Mouse (Mus musculus): Measurements from ENCODE around the gene Pcsk7. TPM values are rescaled to one million over a fixed set of nuclear protein-coding genes. Genes with fewer than 3 reads are reported as not detected.

The Pcsk7 gene
- total and polyA plus RNA-seq, 2 experiments, result 27.7 to 29.3 TPM

DNA sequence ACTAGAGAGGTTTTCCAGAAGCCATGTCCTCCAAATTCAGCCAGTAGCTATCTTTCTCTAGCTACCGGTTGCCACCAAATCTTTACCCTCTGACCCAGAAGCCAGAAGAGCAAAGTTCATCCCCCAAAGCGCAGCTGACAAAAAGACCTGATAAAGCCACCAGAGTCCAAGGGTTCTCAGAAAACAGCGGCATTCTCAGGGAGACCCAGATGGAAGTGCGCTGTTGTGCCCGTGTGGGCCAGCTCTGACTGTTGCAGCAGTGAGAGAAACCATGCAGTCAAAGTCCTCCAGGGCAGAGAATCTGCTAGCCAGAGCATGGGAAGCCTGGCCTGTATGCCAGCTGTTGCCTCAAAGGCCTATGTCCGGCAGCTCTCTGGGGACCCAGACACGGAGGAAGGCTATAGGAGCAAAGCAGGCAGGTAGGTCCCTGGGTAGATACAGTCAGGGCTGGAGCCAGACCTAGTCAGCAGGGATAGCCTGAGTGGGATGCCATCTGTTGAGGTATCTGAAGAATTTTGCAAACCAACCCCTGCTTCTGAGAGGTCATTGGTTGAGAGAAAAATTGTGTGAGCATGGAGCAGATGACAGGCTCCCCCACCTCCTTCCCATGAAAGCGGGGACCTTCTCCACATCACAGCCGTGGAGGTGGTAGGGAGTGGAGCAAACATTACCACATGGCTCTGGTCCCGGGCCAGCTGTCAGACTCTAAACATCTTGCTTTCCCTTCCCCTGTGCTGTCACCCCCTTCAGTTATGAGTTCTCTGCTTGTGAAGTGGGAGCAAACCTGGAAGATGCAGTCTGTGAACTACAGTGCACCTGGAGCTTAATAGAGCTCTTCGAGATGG, 26.5 kb downstream of the Pcsk7 start:
- H3K4me1 ChIP-seq (ENCODE audit: control insufficient read depth, insufficient read depth, low read length), result peaks cover 28% of the 10 kb centered on the region
- peak overlapping the region; percentile 71 for H3K9ac ChIP-seq (ENCODE audit: low read depth, low read length)
- peak; percentile 98 for DNase-seq (ENCODE audit: extremely low read depth, low read depth, low spot score)
- peaks cover 15% of the 10 kb centered on the region; the same call in 1 of the 2 replicates for H3K36me3 ChIP-seq (ENCODE audit: control insufficient read depth, insufficient read depth, low read length)
- TF ChIP-seq CTCF (IDR thresholded peaks at IDR 0.05; ENCODE audit: low read depth, low read length), result no peak
- TF ChIP-seq POLR2A (IDR thresholded peaks at IDR 0.05; ENCODE audit: extremely low read depth, insufficient read depth, low read length), result peak; percentile 41; the same call in 1 of the 2 replicates
- 14% methylated on average over 11 of the region's 11 CpGs for WGBS
- H3K27me3 ChIP-seq (ENCODE audit: control insufficient read depth, insufficient read depth, low read length), result no peaks in the 10 kb centered on the region
- peak overlapping the region; percentile 21; the same call in 1 of the 2 replicates for H3K4me3 ChIP-seq (ENCODE audit: insufficient read depth, low read depth, low read length)
- no peaks in the 10 kb centered on the region for H3K79me2 ChIP-seq (ENCODE audit: control insufficient read depth, insufficient read depth, low read length)
- peak overlapping the region; percentile 98 for H3K27ac ChIP-seq (replicated peaks; ENCODE audit: insufficient read depth, low read depth, low read length)

- H3K4me1 ChIP-seq (ENCODE audit: control insufficient read depth, insufficient read depth, low read length), result peaks cover 29% of the 10 kb centered on the region
These were observed 29.4 kb downstream of the Pcsk7 start, which contains the start of gene Tagln for GRCm38 (mm10) chr9:45935628-45936210. Tagln (minus strand) TSS chr9:45936058.

GRCm38 (mm10) chr9:45936883-45937282, 30.6 kb downstream of the Pcsk7 start:
- WGBS, result 6% methylated on average over 3 of the region's 3 CpGs
- Histone ChIP-seq H3K27me3 (ENCODE audit: control insufficient read depth, insufficient read depth, low read length) (no peaks in the 10 kb centered on the region), H3K9ac (ENCODE audit: low read depth, low read length) (no peak overlapping the region), H3K4me1 (ENCODE audit: control insufficient read depth, insufficient read depth, low read length) (peaks cover 18% of the 10 kb centered on the region), H3K27ac (replicated peaks; ENCODE audit: insufficient read depth, low read depth, low read length) (peak overlapping the region; percentile 7), H3K36me3 (ENCODE audit: control insufficient read depth, insufficient read depth, low read length) (peaks cover 11% of the 10 kb centered on the region; the same call in 1 of the 2 replicates), H3K79me2 (ENCODE audit: control insufficient read depth, insufficient read depth, low read length) (no peaks in the 10 kb centered on the region), H3K4me3 (ENCODE audit: insufficient read depth, low read depth, low read length) (no peak overlapping the region)
- DNase-seq (ENCODE audit: extremely low read depth, low read depth, low spot score), result peak; percentile 76
- TF ChIP-seq CTCF (IDR thresholded peaks at IDR 0.05; ENCODE audit: low read depth, low read length), result peak; percentile 83
- TF ChIP-seq POLR2A (IDR thresholded peaks at IDR 0.05; ENCODE audit: extremely low read depth, insufficient read depth, low read length), result no peak

More at GRCm38 (mm10) chr9:45935628-45936210, 29.4 kb downstream of the Pcsk7 start, which contains the start of gene Tagln:
- no peak for TF ChIP-seq POLR2A (IDR thresholded peaks at IDR 0.05; ENCODE audit: extremely low read depth, insufficient read depth, low read length)
- TF ChIP-seq CTCF (IDR thresholded peaks at IDR 0.05; ENCODE audit: low read depth, low read length), result no peak
- Histone ChIP-seq H3K4me3 (ENCODE audit: insufficient read depth, low read depth, low read length) (peak within 1 kb of the TSS; percentile 17; the same call in 1 of the 2 replicates), H3K36me3 (ENCODE audit: control insufficient read depth, insufficient read depth, low read length) (peaks cover 5% of the 10 kb centered on the region; the same call in 1 of the 2 replicates), H3K79me2 (ENCODE audit: control insufficient read depth, insufficient read depth, low read length) (no peaks in the 10 kb centered on the region), H3K9ac (ENCODE audit: low read depth, low read length) (no peak within 1 kb of the TSS; the same call in 1 of the 2 replicates), H3K27ac (replicated peaks; ENCODE audit: insufficient read depth, low read depth, low read length) (peak within 1 kb of the TSS; percentile 10), H3K27me3 (ENCODE audit: control insufficient read depth, insufficient read depth, low read length) (no peaks in the 10 kb centered on the region)
- no peak for DNase-seq (ENCODE audit: extremely low read depth, low read depth, low spot score)
- WGBS, result 64% methylated on average over 21 of the region's 21 CpGs

- no peak overlapping the region for H3K9ac ChIP-seq (ENCODE audit: low read depth, low read length)
- no peak overlapping the region for H3K4me3 ChIP-seq (ENCODE audit: insufficient read depth, low read depth, low read length)
- WGBS, result 18% methylated on average over 8 of the region's 8 CpGs
- TF ChIP-seq POLR2A (IDR thresholded peaks at IDR 0.05; ENCODE audit: extremely low read depth, insufficient read depth, low read length) (0 out of 2 replicates have a peak, but pooled peaks have one; percentile 11), CTCF (IDR thresholded peaks at IDR 0.05; ENCODE audit: low read depth, low read length) (no peak)
- H3K79me2 ChIP-seq (ENCODE audit: control insufficient read depth, insufficient read depth, low read length), result no peaks in the 10 kb centered on the region
- H3K4me1 ChIP-seq (ENCODE audit: control insufficient read depth, insufficient read depth, low read length), result peaks cover 11% of the 10 kb centered on the region
- peaks cover 15% of the 10 kb centered on the region; the same call in 1 of the 2 replicates for H3K36me3 ChIP-seq (ENCODE audit: control insufficient read depth, insufficient read depth, low read length)
- DNase-seq (ENCODE audit: extremely low read depth, low read depth, low spot score), result peak; percentile 79
- H3K27ac ChIP-seq (replicated peaks; ENCODE audit: insufficient read depth, low read depth, low read length), result peak overlapping the region; percentile 13
- no peaks in the 10 kb centered on the region for H3K27me3 ChIP-seq (ENCODE audit: control insufficient read depth, insufficient read depth, low read length)
These were observed 31.8 kb downstream of the Pcsk7 start for GRCm38 (mm10) chr9:45938088-45938487.

GRCm38 (mm10) chr9:45938952-45939637, 32.8 kb downstream of the Pcsk7 start:
- Histone ChIP-seq H3K4me3 (ENCODE audit: insufficient read depth, low read depth, low read length) (no peak overlapping the region), H3K36me3 (ENCODE audit: control insufficient read depth, insufficient read depth, low read length) (peaks cover 18% of the 10 kb centered on the region; the same call in 1 of the 2 replicates), H3K9ac (ENCODE audit: low read depth, low read length) (no peak overlapping the region), H3K79me2 (ENCODE audit: control insufficient read depth, insufficient read depth, low read length) (no peaks in the 10 kb centered on the region), H3K4me1 (ENCODE audit: control insufficient read depth, insufficient read depth, low read length) (peaks cover 8% of the 10 kb centered on the region; the same call in 1 of the 2 replicates), H3K27ac (replicated peaks; ENCODE audit: insufficient read depth, low read depth, low read length) (no peak overlapping the region), H3K27me3 (ENCODE audit: control insufficient read depth, insufficient read depth, low read length) (no peaks in the 10 kb centered on the region)
- no peak for DNase-seq (ENCODE audit: extremely low read depth, low read depth, low spot score)
- TF ChIP-seq CTCF (IDR thresholded peaks at IDR 0.05; ENCODE audit: low read depth, low read length) (no peak), POLR2A (IDR thresholded peaks at IDR 0.05; ENCODE audit: extremely low read depth, insufficient read depth, low read length) (no peak)
- WGBS, result 79% methylated on average over 15 of the region's 15 CpGs

Data from liver, adult 2 months (tissue).